Mouse (Mus musculus): Measurements from ENCODE around the gene Dync1i1. TPM values are rescaled to one million over a fixed set of nuclear protein-coding genes. Genes with fewer than 3 reads are reported as not detected.

The Dync1i1 gene
- polyA plus RNA-seq, 1 experiment from 2014 or later: 10.3 TPM

DNA sequence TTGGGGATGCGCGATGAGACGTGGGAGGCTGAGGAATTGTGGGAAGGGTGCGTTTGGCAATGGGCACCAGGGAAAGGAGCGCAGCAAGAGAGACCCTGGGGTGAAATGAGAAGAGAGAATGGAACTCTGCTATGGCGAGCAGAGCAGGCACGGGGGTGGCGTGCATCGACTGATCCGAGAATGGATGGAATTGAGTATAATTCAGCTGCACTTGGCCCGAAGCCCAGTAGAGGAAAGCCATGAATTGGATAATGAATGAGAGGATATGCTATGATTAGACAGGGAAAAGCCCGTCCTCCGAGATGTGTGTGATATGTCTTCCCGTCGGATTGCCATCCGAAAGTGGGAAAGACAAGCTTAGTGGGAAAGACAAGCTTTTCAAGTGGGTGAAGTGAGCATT, 26.7 kb downstream of the Dync1i1 start:
- DNase-seq (peak; percentile 69), ATAC-seq (ENCODE audit: low FRiP score, low TSS enrichment) (peak; percentile 48; the same call in 1 of the 2 replicates)
- 0 out of 2 replicates have a peak, but pooled peaks cover 5% of the 10 kb centered on the region for H3K4me1 ChIP-seq (ENCODE audit: control insufficient read depth, insufficient read depth, low read length)
- H3K4me2 ChIP-seq (ENCODE audit: low read length): no peak overlapping the region
- H3K27ac ChIP-seq (replicated peaks; ENCODE audit: low read depth, low read length): no peak overlapping the region
- 0 out of 2 replicates have a peak, but pooled peaks cover 2% of the 10 kb centered on the region for H3K9me3 ChIP-seq (ENCODE audit: control insufficient read depth, low read length)
- 60% methylated on average over 16 of the region's 16 CpGs for WGBS
- no peaks in the 10 kb centered on the region for H3K27me3 ChIP-seq (ENCODE audit: control insufficient read depth, insufficient read depth, low read length)
- H3K4me3 ChIP-seq (replicated peaks; ENCODE audit: low read depth, low read length): no peak overlapping the region
- no peaks in the 10 kb centered on the region for H3K36me3 ChIP-seq (ENCODE audit: control insufficient read depth, insufficient read depth, low read length)
- H3K9ac ChIP-seq (replicated peaks; ENCODE audit: low read length): no peak overlapping the region

DNA sequence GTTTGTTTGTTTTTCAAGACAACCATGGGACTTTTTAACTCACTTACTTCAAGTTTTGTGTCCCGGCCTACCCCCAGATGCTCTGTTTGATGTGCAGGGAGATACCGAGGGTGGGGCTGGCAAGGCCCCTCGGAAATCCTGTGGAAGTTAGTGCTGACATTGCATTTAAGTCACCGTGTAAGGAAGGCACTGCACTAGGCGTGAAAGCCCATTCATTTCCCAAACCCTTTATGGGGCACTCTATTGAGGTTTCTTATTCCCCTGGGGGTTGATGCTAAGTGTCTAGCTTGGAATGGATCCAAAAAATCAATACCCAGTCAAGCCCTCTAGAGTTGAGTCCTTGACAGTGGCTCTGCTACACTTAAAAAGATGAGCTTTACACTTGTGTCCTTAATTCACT, 27.2 kb downstream of the Dync1i1 start:
- ATAC-seq (ENCODE audit: low FRiP score, low TSS enrichment) (peak; percentile 37; the same call in 1 of the 2 replicates), DNase-seq (peak; percentile 59)
- Histone ChIP-seq H3K27me3 (ENCODE audit: control insufficient read depth, insufficient read depth, low read length) (no peaks in the 10 kb centered on the region), H3K27ac (replicated peaks; ENCODE audit: low read depth, low read length) (no peak overlapping the region), H3K4me1 (ENCODE audit: control insufficient read depth, insufficient read depth, low read length) (0 out of 2 replicates have a peak, but pooled peaks cover 8% of the 10 kb centered on the region), H3K9me3 (ENCODE audit: control insufficient read depth, low read length) (no peaks in the 10 kb centered on the region), H3K36me3 (ENCODE audit: control insufficient read depth, insufficient read depth, low read length) (no peaks in the 10 kb centered on the region), H3K9ac (replicated peaks; ENCODE audit: low read length) (no peak overlapping the region), H3K4me3 (replicated peaks; ENCODE audit: low read depth, low read length) (no peak overlapping the region), H3K4me2 (ENCODE audit: low read length) (no peak overlapping the region)
- 47% methylated on average over 5 of the region's 5 CpGs for WGBS

DNA sequence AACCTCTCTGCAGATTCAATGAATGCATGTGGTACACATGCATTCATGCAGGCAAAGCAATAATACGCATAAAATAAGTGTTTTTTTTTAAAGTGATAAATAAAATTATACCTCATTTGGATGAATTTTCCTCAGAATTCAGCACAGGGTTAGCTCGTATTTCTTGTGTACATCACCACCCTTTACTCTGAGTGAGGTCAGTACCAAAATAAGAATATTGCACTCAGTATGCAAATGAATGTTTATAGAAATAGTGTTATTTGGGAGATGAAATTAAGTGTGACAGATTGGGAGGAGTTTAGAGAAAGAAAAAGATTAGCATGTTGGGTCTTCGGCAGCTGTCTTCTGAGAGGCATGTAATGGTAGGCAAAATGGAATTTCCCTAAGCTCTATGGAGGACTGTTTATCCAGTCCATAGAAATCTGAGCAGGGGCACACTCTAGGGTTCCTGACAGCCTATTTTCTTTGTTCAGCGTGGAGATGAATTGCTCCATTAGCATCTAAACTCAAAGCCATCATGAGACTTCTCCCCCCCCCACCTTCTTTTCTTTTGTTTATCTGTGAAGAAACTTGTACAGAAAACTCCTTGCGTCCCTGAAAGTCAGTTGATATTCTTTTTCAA, 31.2 kb downstream of the Dync1i1 start:
- Histone ChIP-seq H3K4me2 (ENCODE audit: low read length) (no peak overlapping the region), H3K9ac (replicated peaks; ENCODE audit: low read length) (no peak overlapping the region), H3K4me3 (replicated peaks; ENCODE audit: low read depth, low read length) (no peak overlapping the region), H3K36me3 (ENCODE audit: control insufficient read depth, insufficient read depth, low read length) (no peaks in the 10 kb centered on the region), H3K27ac (replicated peaks; ENCODE audit: low read depth, low read length) (no peak overlapping the region), H3K27me3 (ENCODE audit: control insufficient read depth, insufficient read depth, low read length) (no peaks in the 10 kb centered on the region), H3K4me1 (ENCODE audit: control insufficient read depth, insufficient read depth, low read length) (0 out of 2 replicates have a peak, but pooled peaks cover 8% of the 10 kb centered on the region), H3K9me3 (ENCODE audit: control insufficient read depth, low read length) (no peaks in the 10 kb centered on the region)
- DNase-seq: peak; percentile 46
- WGBS: 29% methylated on average over 5 of the region's 5 CpGs
- peak; percentile 67; the same call in 1 of the 2 replicates for ATAC-seq (ENCODE audit: low FRiP score, low TSS enrichment)

DNA sequence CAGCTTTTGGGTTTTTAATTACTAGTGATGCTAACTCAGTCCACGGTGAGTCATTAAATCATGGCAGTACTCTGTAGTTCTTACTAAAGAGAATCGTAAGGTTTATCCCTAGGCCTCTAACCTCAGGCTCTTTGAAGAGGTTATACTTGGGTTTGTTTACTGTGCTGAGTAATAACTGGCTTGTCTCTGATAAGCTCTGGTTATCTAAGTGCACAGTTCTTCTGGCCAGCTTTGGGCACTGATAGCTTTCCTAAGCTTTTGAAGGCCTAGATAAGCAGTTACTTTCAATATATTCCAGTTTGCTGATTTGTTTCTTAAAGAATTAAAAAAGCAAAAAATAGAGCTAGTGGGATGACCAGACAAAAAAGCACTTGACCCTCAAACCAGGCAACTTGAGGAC, 37.5 kb downstream of the Dync1i1 start:
- Histone ChIP-seq H3K9ac (replicated peaks; ENCODE audit: low read length) (no peak overlapping the region), H3K4me1 (ENCODE audit: control insufficient read depth, insufficient read depth, low read length) (no peaks in the 10 kb centered on the region), H3K4me2 (ENCODE audit: low read length) (no peak overlapping the region), H3K4me3 (replicated peaks; ENCODE audit: low read depth, low read length) (no peak overlapping the region), H3K36me3 (ENCODE audit: control insufficient read depth, insufficient read depth, low read length) (no peaks in the 10 kb centered on the region), H3K9me3 (ENCODE audit: control insufficient read depth, low read length) (no peaks in the 10 kb centered on the region), H3K27ac (replicated peaks; ENCODE audit: low read depth, low read length) (no peak overlapping the region), H3K27me3 (ENCODE audit: control insufficient read depth, insufficient read depth, low read length) (no peaks in the 10 kb centered on the region)
- WGBS: 86% methylated on average over 2 of the region's 2 CpGs
- ATAC-seq (ENCODE audit: low FRiP score, low TSS enrichment) (no peak), DNase-seq (no peak)

DNA sequence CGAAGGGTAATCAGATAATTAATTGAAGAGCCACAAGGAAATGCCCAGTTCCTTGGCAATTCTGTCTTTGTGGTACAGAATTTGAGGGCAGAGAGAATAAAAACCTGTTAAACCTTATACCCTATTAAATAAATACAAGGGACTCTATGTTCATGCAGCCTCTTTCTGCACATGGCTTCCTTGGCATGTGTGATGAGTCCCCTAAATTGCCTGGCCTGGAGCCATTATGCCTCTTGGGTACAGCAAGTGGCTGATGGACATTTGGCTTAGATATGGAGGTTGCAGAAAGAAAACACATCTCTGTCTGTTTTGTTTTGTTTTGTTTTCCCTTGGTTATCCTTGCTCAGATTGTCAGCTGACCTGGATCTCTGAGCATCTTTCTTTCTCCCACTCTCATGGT, 43.1 kb downstream of the Dync1i1 start:
- H3K27me3 ChIP-seq (ENCODE audit: control insufficient read depth, insufficient read depth, low read length): no peaks in the 10 kb centered on the region
- H3K27ac ChIP-seq (replicated peaks; ENCODE audit: low read depth, low read length): no peak overlapping the region
- H3K4me2 ChIP-seq (ENCODE audit: low read length): no peak overlapping the region
- no peak overlapping the region for H3K4me3 ChIP-seq (replicated peaks; ENCODE audit: low read depth, low read length)
- no peaks in the 10 kb centered on the region for H3K9me3 ChIP-seq (ENCODE audit: control insufficient read depth, low read length)
- 77% methylated on average over 1 of the region's 1 CpGs for WGBS
- no peaks in the 10 kb centered on the region for H3K4me1 ChIP-seq (ENCODE audit: control insufficient read depth, insufficient read depth, low read length)
- no peak overlapping the region for H3K9ac ChIP-seq (replicated peaks; ENCODE audit: low read length)
- H3K36me3 ChIP-seq (ENCODE audit: control insufficient read depth, insufficient read depth, low read length): no peaks in the 10 kb centered on the region
- ATAC-seq (ENCODE audit: low FRiP score, low TSS enrichment) (no peak), DNase-seq (no peak)

DNA sequence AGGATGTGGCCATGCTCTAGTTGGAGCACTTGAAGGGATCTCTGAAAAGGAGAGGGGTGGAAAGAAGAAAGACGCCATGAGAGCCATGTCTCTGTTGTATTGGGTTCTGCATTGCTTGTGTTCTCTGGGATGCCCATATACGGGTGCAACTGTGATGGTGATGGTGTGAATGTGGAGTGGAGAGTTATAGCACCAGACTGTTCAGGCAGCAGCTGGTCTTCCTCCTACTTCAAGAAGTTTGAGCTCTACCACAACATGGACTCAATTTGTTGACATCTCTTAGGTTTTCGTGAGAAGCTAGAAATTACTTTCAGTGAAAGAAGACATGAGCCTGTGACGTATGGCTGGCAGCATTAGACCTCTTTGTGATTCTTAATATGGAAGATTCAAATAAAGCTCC, 44.8 kb downstream of the Dync1i1 start:
- H3K4me1 ChIP-seq (ENCODE audit: control insufficient read depth, insufficient read depth, low read length): no peaks in the 10 kb centered on the region
- no peaks in the 10 kb centered on the region for H3K36me3 ChIP-seq (ENCODE audit: control insufficient read depth, insufficient read depth, low read length)
- no peak overlapping the region for H3K27ac ChIP-seq (replicated peaks; ENCODE audit: low read depth, low read length)
- no peak overlapping the region for H3K9ac ChIP-seq (replicated peaks; ENCODE audit: low read length)
- 93% methylated on average over 4 of the region's 4 CpGs for WGBS
- no peaks in the 10 kb centered on the region for H3K9me3 ChIP-seq (ENCODE audit: control insufficient read depth, low read length)
- no peak overlapping the region for H3K4me3 ChIP-seq (replicated peaks; ENCODE audit: low read depth, low read length)
- ATAC-seq (ENCODE audit: low FRiP score, low TSS enrichment) (no peak), DNase-seq (no peak)
- H3K27me3 ChIP-seq (ENCODE audit: control insufficient read depth, insufficient read depth, low read length): no peaks in the 10 kb centered on the region
- no peak overlapping the region for H3K4me2 ChIP-seq (ENCODE audit: low read length)

DNA sequence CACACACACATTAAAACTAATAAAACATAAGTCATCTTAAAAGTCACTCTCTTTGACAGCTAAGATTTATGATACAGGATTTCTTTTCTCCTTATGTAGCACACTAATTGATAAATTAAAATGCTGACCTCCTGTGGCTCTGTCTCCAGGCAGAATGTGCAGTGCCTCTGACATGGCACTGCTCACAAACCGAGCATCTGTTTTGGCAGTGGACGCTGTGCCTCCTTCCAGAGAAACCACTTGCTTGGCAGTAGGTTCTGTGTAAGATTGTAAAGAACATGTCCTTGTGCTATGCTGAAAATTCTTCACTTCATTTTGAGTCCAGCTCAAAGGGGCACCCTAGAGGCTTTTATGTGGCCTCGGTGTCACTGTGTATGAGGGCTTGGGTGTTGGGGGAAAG, 50.0 kb downstream of the Dync1i1 start:
- no peak overlapping the region for H3K27ac ChIP-seq (replicated peaks; ENCODE audit: low read depth, low read length)
- ATAC-seq (ENCODE audit: low FRiP score, low TSS enrichment) (no peak), DNase-seq (no peak)

DNA sequence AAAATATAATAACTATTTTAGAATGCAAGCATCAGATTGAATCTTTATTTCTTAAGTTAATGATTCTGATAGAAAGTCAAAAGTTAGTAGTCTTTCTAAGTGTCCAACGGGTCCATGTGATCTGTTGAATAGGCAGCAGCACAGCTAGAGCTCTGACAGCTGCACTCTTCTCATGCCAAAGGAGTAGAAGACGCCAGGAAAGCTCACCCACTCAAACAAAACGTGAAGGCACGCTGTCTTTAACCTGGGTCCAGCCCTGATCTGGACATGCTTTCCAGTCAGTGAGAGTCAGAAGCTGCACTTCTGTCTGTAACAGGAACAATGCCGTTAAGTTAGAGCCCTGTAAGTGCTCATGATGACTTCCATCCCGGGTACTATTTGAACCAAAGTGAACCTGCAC, 56.3 kb downstream of the Dync1i1 start:
- no peaks in the 10 kb centered on the region for H3K9me3 ChIP-seq (ENCODE audit: control insufficient read depth, low read length)
- no peaks in the 10 kb centered on the region for H3K36me3 ChIP-seq (ENCODE audit: control insufficient read depth, insufficient read depth, low read length)
- H3K9ac ChIP-seq (replicated peaks; ENCODE audit: low read length): no peak overlapping the region
- H3K27me3 ChIP-seq (ENCODE audit: control insufficient read depth, insufficient read depth, low read length): no peaks in the 10 kb centered on the region
- ATAC-seq (ENCODE audit: low FRiP score, low TSS enrichment): no peak
- H3K4me2 ChIP-seq (ENCODE audit: low read length): no peak overlapping the region
- 90% methylated on average over 6 of the region's 6 CpGs for WGBS
- H3K27ac ChIP-seq (replicated peaks; ENCODE audit: low read depth, low read length): no peak overlapping the region
- H3K4me3 ChIP-seq (replicated peaks; ENCODE audit: low read depth, low read length): no peak overlapping the region
- no peaks in the 10 kb centered on the region for H3K4me1 ChIP-seq (ENCODE audit: control insufficient read depth, insufficient read depth, low read length)
- no peak for DNase-seq

More for the DNA sequence above, 50.0 kb downstream of the Dync1i1 start:
- WGBS: 73% methylated on average over 3 of the region's 3 CpGs
- no peaks in the 10 kb centered on the region for H3K4me1 ChIP-seq (ENCODE audit: control insufficient read depth, insufficient read depth, low read length)
- no peaks in the 10 kb centered on the region for H3K9me3 ChIP-seq (ENCODE audit: control insufficient read depth, low read length)
- H3K27me3 ChIP-seq (ENCODE audit: control insufficient read depth, insufficient read depth, low read length): no peaks in the 10 kb centered on the region
- no peaks in the 10 kb centered on the region for H3K36me3 ChIP-seq (ENCODE audit: control insufficient read depth, insufficient read depth, low read length)
- H3K4me2 ChIP-seq (ENCODE audit: low read length): no peak overlapping the region
- no peak overlapping the region for H3K9ac ChIP-seq (replicated peaks; ENCODE audit: low read length)
- no peak overlapping the region for H3K4me3 ChIP-seq (replicated peaks; ENCODE audit: low read depth, low read length)

DNA sequence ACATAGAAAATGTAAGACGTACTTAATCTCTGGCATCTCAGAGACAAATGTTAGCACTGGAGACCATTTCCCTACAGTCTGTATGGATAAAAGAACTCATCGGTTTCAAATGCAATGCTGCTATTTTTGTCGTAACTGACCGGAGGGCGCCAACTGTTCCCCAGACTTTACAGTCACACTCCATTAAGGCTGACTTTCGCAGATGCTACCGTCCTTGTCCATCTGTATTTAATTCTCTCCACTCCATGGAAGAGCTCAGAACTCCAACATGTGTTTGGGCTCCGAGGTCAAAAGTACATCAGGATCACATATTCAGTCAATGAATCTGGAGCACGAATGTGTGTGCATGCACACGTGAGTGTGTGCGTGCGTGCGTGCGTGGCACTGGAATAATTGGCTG, 58.4 kb downstream of the Dync1i1 start:
- ATAC-seq (ENCODE audit: low FRiP score, low TSS enrichment) (no peak), DNase-seq (no peak)
- no peak overlapping the region for H3K4me2 ChIP-seq (ENCODE audit: low read length)
- no peaks in the 10 kb centered on the region for H3K36me3 ChIP-seq (ENCODE audit: control insufficient read depth, insufficient read depth, low read length)
- H3K27me3 ChIP-seq (ENCODE audit: control insufficient read depth, insufficient read depth, low read length): no peaks in the 10 kb centered on the region
- no peak overlapping the region for H3K4me3 ChIP-seq (replicated peaks; ENCODE audit: low read depth, low read length)
- WGBS: 89% methylated on average over 14 of the region's 14 CpGs
- no peaks in the 10 kb centered on the region for H3K9me3 ChIP-seq (ENCODE audit: control insufficient read depth, low read length)
- no peak overlapping the region for H3K27ac ChIP-seq (replicated peaks; ENCODE audit: low read depth, low read length)
- no peak overlapping the region for H3K9ac ChIP-seq (replicated peaks; ENCODE audit: low read length)
- H3K4me1 ChIP-seq (ENCODE audit: control insufficient read depth, insufficient read depth, low read length): no peaks in the 10 kb centered on the region
